Mouse (Mus musculus): ENCODE measurements around the gene Mme. TPM values are rescaled to one million over a fixed set of nuclear protein-coding genes. Genes with fewer than 3 reads are reported as not detected.

The Mme gene
- total RNA-seq, 2 experiments from 2014 or later = 4.1 to 5.3 TPM

DNA sequence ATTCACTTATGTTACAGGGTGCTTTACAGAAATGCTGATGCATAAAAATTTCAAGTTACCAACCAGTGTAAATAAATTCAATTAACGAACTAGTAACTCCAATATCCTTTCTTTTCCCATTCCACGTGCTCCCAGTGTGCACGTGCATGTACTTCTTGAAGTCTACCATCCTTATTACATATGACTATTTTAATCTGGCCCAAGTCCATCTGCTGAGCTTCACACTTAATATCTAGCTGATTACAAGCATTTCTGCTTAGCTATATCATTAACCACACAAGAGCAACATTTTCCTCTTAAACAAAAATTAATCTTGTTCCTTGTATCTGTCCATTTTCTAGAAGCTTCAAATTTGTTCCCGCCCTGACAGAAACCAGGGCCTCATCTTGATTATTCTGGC is 108.9 kb downstream of the Mme start:
- DNase-seq (ENCODE audit: low spot score in 2 of 2) = no peak

DNA sequence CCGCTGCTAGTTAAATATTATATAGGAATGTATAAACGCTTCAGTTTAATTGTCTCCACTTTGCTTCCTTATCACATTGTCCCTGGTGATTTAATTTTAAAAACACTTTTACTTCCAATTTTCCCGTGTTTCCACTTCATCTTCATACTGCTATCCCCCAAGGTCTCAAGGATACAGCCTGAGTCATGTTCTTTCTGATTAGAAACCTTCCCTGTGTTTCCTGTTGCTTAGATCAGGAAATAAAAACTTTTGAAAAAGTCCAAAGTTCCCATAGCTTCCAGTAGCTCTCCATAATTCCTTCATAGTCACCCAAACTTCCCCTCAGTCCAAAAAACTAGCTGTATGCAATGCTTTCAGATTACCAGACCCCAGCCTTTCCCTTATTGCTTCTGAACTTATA is 109.4 kb downstream of the Mme start:
- no peak for DNase-seq (ENCODE audit: low spot score in 2 of 2)

DNA sequence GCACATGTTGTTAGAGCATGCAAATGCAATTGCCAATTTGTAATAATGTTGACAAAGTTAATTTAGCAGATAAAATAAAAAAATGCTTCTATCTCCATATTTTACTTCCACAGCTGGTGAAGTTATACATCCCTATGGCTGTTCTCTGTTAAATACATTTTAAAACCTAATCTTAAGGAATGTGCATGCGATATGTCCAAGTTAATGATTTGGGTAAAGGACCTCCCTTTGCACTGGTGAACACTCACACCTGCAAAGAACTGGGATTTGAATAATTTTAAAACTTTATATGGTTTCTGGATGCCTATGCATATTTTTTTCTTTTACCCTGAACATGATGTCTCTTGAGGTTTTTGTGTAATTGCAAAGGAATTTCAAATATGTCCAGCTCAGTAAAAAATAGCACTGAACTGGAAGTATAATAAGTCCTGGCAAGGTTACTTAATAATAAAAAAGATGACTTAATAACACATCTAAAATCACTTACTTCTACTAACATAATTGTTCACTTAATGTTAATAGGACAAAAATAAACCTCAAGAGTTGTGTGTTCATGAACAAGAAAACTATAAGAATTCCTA is 110.4 kb downstream of the Mme start:
- DNase-seq (ENCODE audit: low spot score in 2 of 2) = no peak

DNA sequence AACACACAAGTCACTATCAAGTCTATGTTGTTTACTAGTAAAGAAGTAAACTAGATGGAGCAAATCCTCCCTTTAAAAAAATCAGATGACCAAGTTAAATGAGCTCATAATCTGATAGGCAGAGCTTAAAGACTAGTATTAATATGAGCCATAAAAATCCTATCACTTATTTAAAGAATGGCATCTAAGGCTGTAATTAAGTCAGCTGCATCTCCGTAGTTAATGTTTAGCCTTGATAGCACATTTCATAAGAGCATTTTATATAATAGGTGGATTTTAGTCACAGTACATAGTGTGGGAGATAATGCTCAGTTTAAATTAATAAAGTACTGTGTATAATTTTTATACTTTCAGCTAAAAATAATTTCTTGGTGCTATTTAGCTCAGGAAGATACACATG is 118.2 kb downstream of the Mme start:
- DNase-seq (ENCODE audit: low spot score in 2 of 2) = no peak

DNA sequence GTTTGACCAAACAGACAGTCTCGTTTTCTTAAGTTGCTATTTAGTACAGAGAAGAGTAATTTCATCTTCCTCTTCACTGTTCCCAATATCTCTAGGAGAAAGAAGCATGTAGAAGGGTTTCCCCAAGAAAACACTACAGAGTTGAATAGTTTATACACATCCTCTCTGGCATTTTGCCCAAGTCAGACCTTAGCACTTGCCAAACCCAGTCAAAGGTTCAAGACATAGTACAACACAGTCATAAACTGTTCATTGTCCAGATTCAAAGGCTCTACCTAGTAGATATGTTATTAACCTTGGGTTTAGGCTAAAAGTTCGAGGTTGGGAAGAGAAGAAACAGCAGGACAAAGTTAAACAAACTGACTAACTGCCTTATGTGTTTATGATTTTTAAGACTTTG is 143.7 kb downstream of the Mme start:
- no peak for DNase-seq (ENCODE audit: low spot score in 2 of 2)

DNA sequence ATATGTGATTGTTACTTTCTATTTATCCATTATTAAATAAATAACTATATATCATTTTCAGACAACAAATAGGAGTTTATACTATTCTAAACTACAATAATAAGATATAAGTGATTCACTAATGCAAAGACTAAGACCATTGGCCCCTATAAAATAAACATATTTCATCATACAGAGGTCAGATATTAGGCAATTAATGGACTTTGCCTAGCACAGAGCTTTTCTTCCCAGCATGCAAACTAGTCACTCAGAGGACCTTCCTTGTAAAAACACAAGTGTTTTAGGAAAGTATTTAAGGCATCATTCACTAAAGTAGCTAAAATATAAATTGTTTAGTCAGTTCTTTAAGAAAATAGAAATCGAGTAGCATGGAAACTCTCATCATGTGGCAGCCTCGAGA is 149.4 kb downstream of the Mme start:
- no peak for DNase-seq (ENCODE audit: low spot score in 2 of 2)

DNA sequence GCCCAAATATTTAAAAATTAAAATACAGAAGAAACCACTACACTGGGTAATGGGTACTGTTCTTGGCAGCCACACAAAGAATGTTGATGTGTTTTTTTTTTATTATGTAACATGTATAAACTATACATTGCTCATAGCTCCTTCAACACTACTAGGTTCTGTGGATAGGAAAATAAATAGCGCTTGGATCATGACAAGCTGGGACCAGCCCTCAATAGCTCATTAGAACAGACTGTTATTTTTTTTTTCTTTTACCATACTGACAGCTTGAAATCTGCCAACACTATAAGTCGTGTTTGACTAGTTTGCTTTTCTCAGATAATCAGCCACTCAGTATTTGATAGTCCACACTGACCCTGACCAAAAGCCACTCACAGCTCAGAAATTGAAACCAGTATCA is 150.0 kb downstream of the Mme start:
- no peak for DNase-seq (ENCODE audit: low spot score in 2 of 2)

DNA sequence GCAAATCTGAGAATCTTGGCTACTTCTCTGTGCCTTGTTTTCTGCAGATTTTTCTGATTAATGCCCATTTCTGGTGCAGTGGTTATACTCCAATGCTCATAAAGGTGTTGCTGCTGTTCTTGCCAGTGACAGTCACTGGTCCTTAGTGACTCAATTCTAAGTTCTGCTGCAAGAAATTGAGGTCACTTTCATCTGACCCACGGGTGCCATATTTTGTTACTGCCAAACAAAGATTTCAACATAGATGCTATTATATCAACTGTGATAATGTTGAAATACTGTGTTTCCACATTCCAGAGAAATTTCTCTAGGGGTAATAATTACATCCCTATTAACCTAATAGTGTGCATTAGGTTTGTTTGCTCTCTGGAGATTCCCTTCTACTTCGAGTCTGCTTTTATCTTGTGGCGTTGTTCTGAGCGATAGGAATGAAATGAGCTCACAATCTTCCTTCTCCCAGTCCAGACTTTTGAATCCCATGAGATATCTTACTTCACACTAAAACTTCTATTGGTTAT is 153.1 kb downstream of the Mme start:
- no peak for DNase-seq (ENCODE audit: low spot score in 2 of 2)

DNA sequence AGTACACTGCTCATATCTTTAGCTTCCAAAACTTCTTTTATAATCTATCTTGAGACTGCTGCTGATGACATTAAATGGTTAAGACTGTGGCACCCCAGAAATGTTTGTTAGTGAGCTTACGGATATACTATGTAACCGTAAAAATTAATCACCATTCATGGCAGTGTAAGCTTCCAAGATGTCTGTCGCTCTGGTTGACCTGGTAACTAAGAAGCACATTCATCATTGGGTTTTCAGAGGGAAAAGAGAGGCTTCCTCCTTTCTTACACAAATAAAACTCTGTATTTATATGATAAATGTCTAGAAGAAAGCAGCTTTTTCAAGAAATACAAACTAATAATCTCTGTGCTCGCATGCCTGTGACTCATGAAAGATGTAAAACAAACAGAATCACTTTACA is 156.8 kb downstream of the Mme start:
- DNase-seq (ENCODE audit: low spot score in 2 of 2) = no peak

DNA sequence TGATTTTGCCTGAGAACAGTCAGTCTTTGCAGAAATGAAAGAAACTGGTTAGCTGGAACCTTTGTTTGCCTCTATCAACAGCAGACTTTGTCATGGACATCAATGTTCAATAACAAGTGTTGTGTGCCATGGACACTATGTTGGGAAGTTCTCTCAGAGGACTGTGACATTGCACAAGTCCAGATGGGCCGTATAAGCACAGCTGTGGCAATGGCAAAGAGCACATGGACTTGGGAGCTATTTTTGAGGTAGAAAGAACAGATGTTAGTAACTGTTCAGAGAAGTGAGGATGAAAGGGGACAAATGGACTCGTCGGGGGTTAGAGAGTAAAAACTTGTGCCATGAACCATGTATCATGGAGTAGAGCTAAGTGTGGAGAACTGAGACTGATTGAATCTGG is 165.1 kb downstream of the Mme start:
- DNase-seq (ENCODE audit: low spot score in 2 of 2) = no peak

DNA sequence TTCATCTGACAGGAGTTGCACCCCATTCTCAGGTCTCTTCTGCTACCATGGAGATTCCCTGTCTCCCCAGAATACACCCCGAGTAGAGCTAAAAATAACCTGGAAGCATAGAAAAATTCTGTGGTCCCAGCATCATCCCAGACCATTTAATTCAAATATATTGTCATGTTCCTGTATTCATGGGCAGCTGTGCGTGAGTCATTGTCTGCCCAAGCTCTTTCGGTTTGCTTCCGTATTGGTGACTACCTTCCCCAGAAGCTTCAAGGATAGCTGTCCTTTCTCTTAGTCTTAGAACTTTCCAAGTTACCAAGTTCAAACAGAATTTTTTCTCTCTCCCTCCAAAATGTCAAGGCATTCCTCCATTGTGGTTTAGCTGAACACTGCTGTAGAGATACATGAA is 169.7 kb downstream of the Mme start:
- no peak for DNase-seq (ENCODE audit: low spot score in 2 of 2)

DNA sequence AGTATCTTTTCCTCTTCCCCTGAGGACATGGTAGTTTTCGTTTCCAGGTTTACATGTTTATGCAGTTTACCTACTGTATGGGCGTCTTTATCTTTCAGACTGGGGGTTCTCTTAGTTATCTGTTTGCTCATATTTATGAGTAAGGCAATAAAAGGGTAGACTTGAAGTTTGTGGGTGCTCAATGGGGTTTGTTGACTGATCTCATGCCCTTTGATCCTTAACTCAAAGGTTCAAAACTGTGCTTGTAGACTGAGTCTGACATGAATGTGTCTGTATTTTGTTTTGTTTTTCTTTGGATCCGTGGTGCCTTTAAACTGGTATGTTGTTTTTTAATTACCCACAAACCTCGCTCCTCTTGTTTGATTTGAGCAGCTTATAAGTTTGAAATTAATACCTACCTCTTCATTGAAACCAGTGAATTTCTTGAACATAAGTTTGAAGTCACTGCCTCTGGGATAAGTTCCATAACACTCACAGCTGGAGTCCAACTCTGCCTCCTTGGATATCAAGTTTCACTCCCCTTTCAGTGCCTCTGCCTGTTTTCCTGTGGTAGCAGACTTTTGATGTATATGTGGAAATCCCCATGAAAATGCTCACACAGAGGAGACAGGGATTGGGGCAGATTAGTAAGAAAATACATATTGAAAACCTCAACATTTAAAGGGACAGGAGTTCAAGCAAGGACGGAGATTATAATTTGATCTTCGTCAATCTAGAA is 171.0 kb downstream of the Mme start:
- no peak for DNase-seq (ENCODE audit: low spot score in 2 of 2)

DNA sequence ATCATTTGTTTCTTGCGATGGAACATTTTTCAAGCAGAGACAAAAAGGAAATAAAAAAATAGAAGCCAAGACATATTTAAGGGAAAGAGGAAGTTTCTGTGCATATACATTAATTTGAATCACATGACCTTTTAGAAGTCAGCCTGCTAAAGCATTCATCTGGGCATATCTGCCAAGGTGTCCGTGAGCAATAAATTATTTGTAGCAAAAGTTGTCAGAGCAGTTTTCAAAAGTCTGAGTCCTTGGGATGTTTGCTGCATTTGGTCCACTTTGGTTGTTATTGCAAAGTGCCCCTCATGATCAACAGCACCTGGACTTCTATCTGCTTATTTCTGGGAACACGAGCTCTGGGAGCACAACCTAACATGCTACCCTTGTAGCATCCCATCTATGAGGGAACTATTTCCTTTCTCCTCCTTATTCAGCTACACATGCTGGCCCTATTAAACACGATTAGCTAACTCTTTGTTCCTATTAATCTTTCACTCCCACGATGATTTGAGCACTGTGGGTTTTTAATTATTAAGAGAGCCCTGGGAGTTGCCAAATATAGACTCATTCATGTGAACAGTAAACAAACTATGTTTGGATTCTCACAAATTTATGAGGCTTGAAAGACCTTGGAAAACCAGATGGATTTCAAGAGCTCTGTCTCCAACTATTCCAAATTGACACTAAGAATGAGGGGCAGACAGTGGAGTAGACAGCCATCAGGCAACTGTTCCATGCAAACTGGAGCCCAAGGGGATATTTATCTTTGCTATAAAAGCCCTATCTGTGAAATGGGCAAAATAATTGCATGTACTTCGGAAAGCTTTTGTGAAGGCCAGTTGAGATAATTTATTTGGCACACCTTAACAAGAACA is 171.9 kb downstream of the Mme start:
- no peak for DNase-seq (ENCODE audit: low spot score in 2 of 2)

DNA sequence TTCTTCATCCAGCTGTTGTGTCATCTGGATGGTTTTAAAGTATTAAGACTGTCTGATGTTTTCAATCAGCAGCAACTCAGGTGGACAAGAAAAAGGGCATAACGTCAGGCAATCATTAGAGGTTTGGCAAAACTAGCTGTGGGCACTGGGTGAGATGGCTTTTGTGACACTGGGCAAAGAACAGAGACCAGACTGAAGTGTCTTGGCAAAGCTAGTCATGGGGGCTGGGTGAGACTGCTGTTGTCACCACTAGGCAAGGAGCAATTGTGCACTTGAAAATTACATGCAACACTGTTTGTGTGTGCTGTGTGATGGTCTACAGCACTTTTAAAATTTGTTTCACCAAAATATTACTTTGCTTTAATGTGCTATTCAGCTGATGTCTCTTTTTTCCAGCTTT is 175.9 kb downstream of the Mme start:
- DNase-seq (ENCODE audit: low spot score in 2 of 2) = no peak

DNA sequence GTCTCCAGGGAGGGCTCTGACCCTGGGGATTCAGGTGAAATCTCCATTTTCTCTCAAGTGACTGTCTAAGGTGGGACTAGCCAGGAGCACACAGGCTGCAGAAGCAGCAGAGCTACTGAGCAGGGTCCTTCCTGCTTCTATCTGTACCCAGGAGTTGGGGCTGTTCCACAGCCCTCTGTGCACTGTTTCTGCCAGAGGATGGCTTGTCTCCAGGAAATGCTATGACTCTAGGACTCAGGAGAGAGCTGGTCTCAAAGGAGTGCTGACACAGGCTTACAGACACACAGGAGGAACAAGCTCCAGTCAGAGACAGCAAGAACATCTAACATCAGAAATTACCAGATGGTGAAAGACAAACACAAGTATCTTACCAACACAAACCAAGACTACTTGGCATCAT is 176.4 kb downstream of the Mme start:
- no peak for DNase-seq (ENCODE audit: low spot score in 2 of 2)

DNA sequence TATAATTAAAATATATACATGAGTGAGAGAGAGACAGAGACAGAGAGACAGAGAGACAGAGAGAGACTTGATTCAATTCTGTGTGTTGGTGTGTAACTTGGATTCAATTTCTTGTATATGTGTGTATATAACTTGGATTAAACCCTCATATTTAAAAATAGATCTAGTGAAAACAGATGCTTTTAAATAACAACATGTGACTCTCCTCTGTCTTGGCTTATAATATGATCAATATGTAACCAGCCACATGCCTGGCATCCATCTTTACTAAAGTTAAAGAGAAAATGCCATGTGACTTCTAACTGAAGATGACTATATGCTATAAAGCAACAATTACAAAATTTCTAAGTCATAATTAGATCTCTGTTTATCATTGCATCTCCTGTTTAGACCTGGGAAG is 182.2 kb downstream of the Mme start:
- no peak for DNase-seq (ENCODE audit: low spot score in 2 of 2)

Other genes starting within 250 kb of the Mme start
- gene Gm34302, start 242.3 kb downstream of the Mme start, total RNA-seq (2021) = not detected